Mouse (Mus musculus): Measurements from ENCODE around the gene Snrpd3.
"Not testable (repeated sequence)": the region's sequence is repeated elsewhere in the genome, so short reads cannot be mapped to it uniquely, and the experiment has no call there.

Gene Snrpd3

GRCm38 (mm10) chr10:75503692-75504091 lies 13.7 kb upstream of the Snrpd3 start:
- no peak for DNase-seq

GRCm38 (mm10) chr10:75504234-75505129 lies 12.9 kb upstream of the Snrpd3 start:
- no peak for DNase-seq

GRCm38 (mm10) chr10:75505130-75505495 lies 12.2 kb upstream of the Snrpd3 start:
- DNase-seq: no peak

- not testable (repeated sequence) for DNase-seq
Measured at GRCm38 (mm10) chr10:75505928-75506327, 11.4 kb upstream of the Snrpd3 start.

- no peak for DNase-seq
Measured at GRCm38 (mm10) chr10:75510446-75510845, 6.9 kb upstream of the Snrpd3 start.

- no peak for DNase-seq
Measured at GRCm38 (mm10) chr10:75511060-75511459, 6.3 kb upstream of the Snrpd3 start.

GRCm38 (mm10) chr10:75511897-75512296 lies 5.5 kb upstream of the Snrpd3 start:
- DNase-seq: no peak

- peak; percentile 53 for DNase-seq
Measured at GRCm38 (mm10) chr10:75512796-75513195, 4.6 kb upstream of the Snrpd3 start.

GRCm38 (mm10) chr10:75513306-75514067 lies 3.9 kb upstream of the Snrpd3 start:
- no peak for DNase-seq

GRCm38 (mm10) chr10:75514361-75514760 lies 3.0 kb upstream of the Snrpd3 start:
- DNase-seq: no peak

- no peak for DNase-seq
Measured at GRCm38 (mm10) chr10:75515216-75516037, 1.9 kb upstream of the Snrpd3 start.

GRCm38 (mm10) chr10:75516038-75516723 lies 1.2 kb upstream of the Snrpd3 start:
- peak; percentile 60 for DNase-seq

- DNase-seq: no peak
Measured at GRCm38 (mm10) chr10:75516724-75517072, 653 bp upstream of the Snrpd3 start.

- peak; percentile 97 for DNase-seq
Measured at GRCm38 (mm10) chr10:75517758-75518143, 400 bp downstream of the Snrpd3 start, which contains the start of gene Gucd1. Gene Gucd1 (minus strand): TSS chr10:75517972.

- DNase-seq: no peak
Measured at GRCm38 (mm10) chr10:75520581-75520980, 3.2 kb downstream of the Snrpd3 start.

- no peak for DNase-seq
Measured at GRCm38 (mm10) chr10:75521643-75522042, 4.3 kb downstream of the Snrpd3 start.

- not testable (repeated sequence) for DNase-seq
Measured at GRCm38 (mm10) chr10:75525450-75525849, 8.1 kb downstream of the Snrpd3 start.

GRCm38 (mm10) chr10:75530322-75530721 lies 13.0 kb downstream of the Snrpd3 start:
- DNase-seq: no peak

- DNase-seq: no peak
Measured at GRCm38 (mm10) chr10:75531532-75532090, 14.3 kb downstream of the Snrpd3 start.

GRCm38 (mm10) chr10:75534216-75534615 lies 16.9 kb downstream of the Snrpd3 start:
- no peak for DNase-seq

GRCm38 (mm10) chr10:75534934-75535333 lies 17.6 kb downstream of the Snrpd3 start:
- DNase-seq: no peak

- DNase-seq: no peak
Measured at GRCm38 (mm10) chr10:75535423-75535822, 18.1 kb downstream of the Snrpd3 start.
